Mouse (Mus musculus): ENCODE results near the gene Hoxa10. TPM values are rescaled to one million over a fixed set of nuclear protein-coding genes. Genes with fewer than 3 reads are reported as not detected.

Hoxa10 gene
- total RNA-seq, 1 experiment = 0.80 TPM

GRCm38 (mm10) chr6:52182793-52183192 is 57.9 kb downstream of the Hoxa10 start:
- in situ Hi-C loops (cut with MboI; ENCODE audit: low sequenced_read_pairs in 2 of 2, unreplicated experiment in 2 of 2) = no loop called here
- H3K27ac ChIP-seq (ENCODE audit: insufficient read depth, low read depth, low read length, poor library complexity, severe bottlenecking) = no peak overlapping the region
- H3K36me3 ChIP-seq (ENCODE audit: control insufficient read depth, insufficient read depth, low read length, poor library complexity, severe bottlenecking) = no peaks in the 10 kb centered on the region
- H3K9me3 ChIP-seq (ENCODE audit: control insufficient read depth, insufficient read depth, low read depth, low read length) = no peaks in the 10 kb centered on the region
- H3K4me1 ChIP-seq (ENCODE audit: control insufficient read depth in 2 of 2, insufficient read depth in 2 of 2, low read length in 2 of 2, poor library complexity in 1 of 2) = no peaks in the 10 kb centered on the region; a peak in 1 of 4 replicates
- TF ChIP-seq HCFC1 (IDR thresholded peaks at IDR 0.05; ENCODE audit: borderline replicate concordance, insufficient read depth, low read length) = no peak
- TF ChIP-seq ZNF384 (IDR thresholded peaks at IDR 0.05; ENCODE audit: low read depth, low read length) = no peak
- no peak for TF ChIP-seq CHD2 (IDR thresholded peaks at IDR 0.05; ENCODE audit: low read depth, low read length)
- TF ChIP-seq ZC3H11A (IDR thresholded peaks at IDR 0.05; ENCODE audit: borderline replicate concordance, low read depth, low read length) = no peak
- TF ChIP-seq MAFK (IDR thresholded peaks at IDR 0.05; ENCODE audit: insufficient read depth, low read depth, low read length) = no peak
- no peak overlapping the region for H3K9ac ChIP-seq (ENCODE audit: insufficient read depth, low read depth, low read length, poor library complexity, severe bottlenecking)
- no peak overlapping the region for H3K4me3 ChIP-seq (ENCODE audit: insufficient read depth in 1 of 2, low read depth in 1 of 2, low read length in 2 of 2, poor library complexity in 1 of 2, severe bottlenecking in 1 of 2)
- DNase-seq (ENCODE audit: low read depth, low spot score) = no peak

GRCm38 (mm10) chr6:52182030-52182429 is 58.6 kb downstream of the Hoxa10 start:
- no peak overlapping the region for H3K27ac ChIP-seq (ENCODE audit: insufficient read depth, low read depth, low read length, poor library complexity, severe bottlenecking)
- no peaks in the 10 kb centered on the region; a peak in 2 of 4 replicates for H3K4me1 ChIP-seq (ENCODE audit: control insufficient read depth in 2 of 2, insufficient read depth in 2 of 2, low read length in 2 of 2, poor library complexity in 1 of 2)
- H3K4me3 ChIP-seq (ENCODE audit: insufficient read depth in 1 of 2, low read depth in 1 of 2, low read length in 2 of 2, poor library complexity in 1 of 2, severe bottlenecking in 1 of 2) = no peak overlapping the region
- in situ Hi-C loops (cut with MboI; ENCODE audit: low sequenced_read_pairs in 2 of 2, unreplicated experiment in 2 of 2) = no loop called here
- H3K36me3 ChIP-seq (ENCODE audit: control insufficient read depth, insufficient read depth, low read length, poor library complexity, severe bottlenecking) = no peaks in the 10 kb centered on the region
- TF ChIP-seq ZC3H11A (IDR thresholded peaks at IDR 0.05; ENCODE audit: borderline replicate concordance, low read depth, low read length) (no peak), MAFK (IDR thresholded peaks at IDR 0.05; ENCODE audit: insufficient read depth, low read depth, low read length) (no peak), CHD2 (IDR thresholded peaks at IDR 0.05; ENCODE audit: low read depth, low read length) (no peak), ZNF384 (IDR thresholded peaks at IDR 0.05; ENCODE audit: low read depth, low read length) (no peak), HCFC1 (IDR thresholded peaks at IDR 0.05; ENCODE audit: borderline replicate concordance, insufficient read depth, low read length) (no peak)
- no peak for DNase-seq (ENCODE audit: low read depth, low spot score)
- no peak overlapping the region for H3K9ac ChIP-seq (ENCODE audit: insufficient read depth, low read depth, low read length, poor library complexity, severe bottlenecking)
- no peaks in the 10 kb centered on the region for H3K9me3 ChIP-seq (ENCODE audit: control insufficient read depth, insufficient read depth, low read depth, low read length)

Other genes starting within 250 kb of the Hoxa10 start
- 19.6 and 25.1 TPM in 2 replicates for gene Skap2, start 228.3 kb downstream of the Hoxa10 start, total RNA-seq (2012; rRNA removed)
- gene Hoxa1, start 82.5 kb downstream of the Hoxa10 start, total RNA-seq (2012; rRNA removed) = 1.1 and 3.5 TPM in 2 replicates
- 0.27 TPM in 1 of 2 replicates, not detected in the other for gene Hoxa2, start 76.0 kb downstream of the Hoxa10 start, total RNA-seq (2012; rRNA removed)
- 0.18 TPM in 1 of 2 replicates, not detected in the other for gene 5730596B20Rik, start 63.4 kb downstream of the Hoxa10 start, total RNA-seq (2012; rRNA removed)
- gene Hoxa4, start 49.1 kb downstream of the Hoxa10 start, total RNA-seq (2012; rRNA removed) = 0.13 TPM in 1 of 2 replicates, not detected in the other
- 0.49 TPM in 1 of 2 replicates, not detected in the other for gene Hoxa5, start 36.3 kb downstream of the Hoxa10 start, total RNA-seq (2012; rRNA removed)
- not detected in 2 replicates for gene Hoxa6, start 32.1 kb downstream of the Hoxa10 start, total RNA-seq (2012; rRNA removed)
- gene Hoxa3, start 27.5 kb downstream of the Hoxa10 start, total RNA-seq (2012; rRNA removed) = 0.27 TPM in 1 of 2 replicates, not detected in the other
- gene Gm28308, start 27.5 kb downstream of the Hoxa10 start, total RNA-seq (2012; rRNA removed) = 0.31 TPM in 1 of 2 replicates, not detected in the other
- 0.42 and 0.89 TPM in 2 replicates for gene Hoxa7, start 19.0 kb downstream of the Hoxa10 start, total RNA-seq (2012; rRNA removed)
- 0.26 and 1.4 TPM in 2 replicates for gene Hoxa9, start 9.8 kb downstream of the Hoxa10 start, total RNA-seq (2012; rRNA removed)
- 0.31 TPM in 1 of 2 replicates, not detected in the other for gene Hoxa11, start 5.0 kb upstream of the Hoxa10 start, total RNA-seq (2012; rRNA removed)
- 0.21 and 0.40 TPM in 2 replicates for gene Hoxa13, start 20.0 kb upstream of the Hoxa10 start, total RNA-seq (2012; rRNA removed)
- gene Evx1, start 72.6 kb upstream of the Hoxa10 start, total RNA-seq (2012; rRNA removed) = 0.32 and 0.54 TPM in 2 replicates